Mouse (Mus musculus) adrenal gland, postnatal 10 days (tissue): ENCODE results near the gene Zfp1. TPM values are rescaled to one million over a fixed set of nuclear protein-coding genes. Genes with fewer than 3 reads are reported as not detected.

Experiments
- DNase-seq: peaks from one replicate; pipeline ENCODE4 v3.0.0; 2021; ENCODE audit warnings: mixed read lengths
- long read RNA-seq, 2 experiments: library from polyadenylated mRNA; stranded (forward); transcript quantifications; one replicate each; pipeline ENCODE4 v2.0.0; 2021
- total RNA-seq, 2 experiments: library from RNA; stranded (reverse); gene quantifications; 2 replicates each; pipeline ENCODE4 v1.2.3; 2021

The Zfp1 gene
- total RNA-seq = 10 to 100 TPM in 1 of 2 experiments, 1 to 10 TPM in 1; 9.0 to 12.1 TPM
- long read RNA-seq, experiment 1, transcript Zfp1-201 (4 exons, 1,811 nt) = major isoform, 14 of 27 reads
- long read RNA-seq, experiment 1, partial matches to known transcripts = 1 of 27 reads
- long read RNA-seq, experiment 1, other reads (novel, unspliced or antisense) = 5 of 27 reads
- long read RNA-seq, experiment 2, partial matches to known transcripts = 1 of 5 reads
- long read RNA-seq, experiment 2, other reads (novel, unspliced or antisense) = 1 of 5 reads

DNA sequence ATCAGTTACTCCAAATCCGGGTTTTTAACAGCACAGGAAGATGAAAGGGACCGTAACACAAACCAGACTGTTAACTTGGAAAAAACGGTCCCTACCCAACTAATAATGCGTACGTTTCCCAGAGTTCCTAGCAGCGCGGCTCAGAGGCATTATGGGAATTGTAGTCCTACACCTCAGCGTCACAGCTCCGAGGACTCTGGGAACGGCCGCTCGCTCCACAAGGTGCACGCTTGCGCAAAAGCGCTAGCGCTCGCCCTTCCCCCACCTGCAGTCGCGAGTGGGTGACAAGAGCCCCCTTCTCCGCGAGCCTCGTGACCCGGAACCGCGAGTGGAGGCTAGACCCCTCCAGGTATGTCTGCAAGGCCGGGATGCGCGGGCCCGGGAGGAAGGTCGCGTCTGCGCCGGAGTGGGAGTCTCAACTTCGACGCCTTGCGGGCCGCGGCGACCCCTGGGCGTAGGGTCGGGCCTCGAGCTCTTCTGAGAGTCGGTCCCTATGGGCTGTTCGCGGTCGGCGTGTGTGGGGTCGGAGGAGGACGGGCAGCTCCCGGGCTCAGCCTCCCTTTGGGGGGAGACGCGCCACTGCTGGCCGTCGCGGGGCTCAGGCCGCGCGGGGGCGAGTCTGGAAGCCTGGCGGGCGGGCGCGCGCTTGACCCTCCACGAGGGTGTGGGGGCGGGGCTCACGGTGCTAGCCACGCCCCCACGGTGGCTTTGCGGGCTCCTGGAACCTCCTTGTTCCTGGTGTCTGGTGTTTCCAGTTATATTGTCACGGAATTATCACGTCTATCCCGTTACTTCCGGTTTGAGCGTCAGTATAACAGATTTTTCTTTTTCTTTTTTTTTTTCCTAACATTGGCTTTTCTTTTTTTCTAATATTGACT, at the start of gene Zfp1:
Gene Zfp1 (plus strand): TSS at position 138 of the 878 bp plus-strand sequence.
- DNase-seq = peak; percentile 96

DNA sequence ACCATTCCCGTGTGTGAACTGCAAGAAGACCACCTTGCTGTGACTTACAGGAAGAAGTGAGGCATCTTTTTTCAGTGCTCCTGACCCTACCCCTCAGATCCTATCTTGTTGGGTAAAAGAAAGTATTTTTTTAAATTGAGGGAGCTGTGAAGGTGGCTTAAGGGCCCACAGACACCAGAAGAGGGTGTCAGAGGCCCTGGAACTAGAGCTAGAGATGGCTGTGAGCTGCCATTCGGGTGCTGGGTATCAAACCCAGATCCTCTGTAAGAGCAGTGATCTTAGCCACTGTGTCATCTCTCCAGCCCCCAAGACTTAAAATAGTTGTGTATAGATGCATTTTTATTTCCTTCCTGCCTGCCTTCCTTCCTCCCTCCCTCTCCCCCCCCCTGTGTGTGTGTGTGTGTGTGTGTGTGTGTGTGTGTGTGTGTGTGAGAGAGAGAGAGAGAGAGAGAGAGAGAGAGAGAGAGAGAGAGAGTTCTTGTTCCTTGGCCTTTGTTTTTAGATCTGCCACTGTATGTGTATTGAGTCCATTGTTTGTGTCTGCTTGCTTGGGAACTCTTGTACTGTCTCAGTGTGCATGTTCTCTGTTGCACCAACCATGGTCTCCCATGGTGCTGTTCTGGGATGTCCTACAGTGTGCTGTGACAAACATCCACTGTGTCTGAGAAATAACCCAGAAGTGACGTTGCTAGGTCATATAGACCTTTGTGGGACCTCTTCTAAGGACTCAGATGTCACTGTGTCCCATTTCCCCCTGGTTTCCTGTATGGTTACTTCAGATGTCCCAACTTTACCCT, 49.0 kb upstream of the Zfp1 start:
- no peak for DNase-seq

GRCm38 (mm10) chr8:111594951-111595350, 48.2 kb upstream of the Zfp1 start:
- no peak for DNase-seq

GRCm38 (mm10) chr8:111595712-111596484, 47.3 kb upstream of the Zfp1 start:
- peak; percentile 32 for DNase-seq

DNA sequence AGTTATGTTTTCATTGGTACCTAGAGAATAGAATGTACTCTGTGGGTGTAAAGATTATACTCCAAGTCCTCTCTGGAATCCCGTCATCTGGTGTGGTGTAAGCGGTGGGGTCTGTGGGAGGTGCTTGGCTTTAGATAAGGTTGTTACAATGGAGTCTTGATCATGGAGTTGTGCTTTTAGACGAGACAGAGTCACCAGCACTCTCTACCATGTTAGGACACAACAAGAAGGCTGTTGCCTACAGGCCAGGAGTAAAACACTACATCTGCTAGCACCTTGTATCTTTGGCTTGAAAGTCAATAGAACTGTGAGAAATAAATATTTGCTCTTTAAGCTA, 46.7 kb upstream of the Zfp1 start:
- DNase-seq = no peak

DNA sequence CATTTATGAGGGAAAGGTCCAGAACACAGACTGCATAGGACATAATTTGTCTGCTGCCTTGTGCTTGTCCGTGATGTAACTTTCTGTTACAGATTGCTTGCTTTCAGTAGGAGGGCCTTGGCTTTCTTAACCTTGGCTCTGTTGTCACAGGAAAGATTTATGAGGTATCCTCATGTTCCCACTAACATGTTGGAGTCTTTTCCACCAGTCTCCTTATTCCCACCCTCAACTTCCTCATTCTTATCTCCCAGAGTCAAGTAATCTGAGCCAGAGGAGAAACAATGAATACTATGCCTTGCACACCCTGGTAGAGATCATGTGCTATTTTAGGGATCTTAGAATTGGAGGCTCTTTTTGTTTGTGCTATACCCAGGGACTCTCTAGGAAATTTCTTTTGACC, 45.9 kb upstream of the Zfp1 start:
- peak; percentile 28 for DNase-seq

DNA sequence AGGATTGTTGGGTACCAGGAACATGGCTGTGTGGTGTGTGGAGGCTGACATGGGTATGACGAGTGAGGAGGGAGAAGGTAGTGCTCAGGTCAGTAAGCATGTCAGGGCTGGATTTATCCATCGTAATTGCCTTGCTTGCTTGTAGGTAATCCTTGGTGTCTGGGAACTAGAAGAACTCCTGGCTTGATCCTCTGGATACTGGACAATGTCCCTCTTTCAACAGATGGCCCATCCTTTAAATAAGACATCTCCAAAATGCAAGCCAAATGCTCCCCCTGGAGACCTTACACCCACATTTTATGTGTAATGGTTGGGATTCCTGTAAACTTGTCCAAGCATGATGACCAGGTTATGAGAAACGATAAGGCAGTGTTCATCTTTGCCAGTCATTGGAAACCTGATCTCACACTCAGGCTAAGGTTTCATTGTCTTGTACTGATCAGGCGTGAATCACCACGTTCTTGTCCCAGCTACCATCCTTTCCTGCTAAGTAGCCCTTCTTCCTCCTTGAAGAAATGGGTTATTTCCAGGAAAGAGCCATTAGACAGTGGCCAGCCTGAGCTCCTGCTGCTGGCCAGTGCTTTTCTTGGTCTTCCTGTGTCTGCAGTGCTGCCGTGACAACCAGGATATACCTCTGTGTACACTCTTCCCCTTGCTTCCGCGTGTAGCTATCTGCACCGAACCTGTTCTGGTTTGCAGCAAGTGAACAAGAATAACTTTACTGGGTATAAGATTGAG, 43.3 kb upstream of the Zfp1 start:
- no peak for DNase-seq

DNA sequence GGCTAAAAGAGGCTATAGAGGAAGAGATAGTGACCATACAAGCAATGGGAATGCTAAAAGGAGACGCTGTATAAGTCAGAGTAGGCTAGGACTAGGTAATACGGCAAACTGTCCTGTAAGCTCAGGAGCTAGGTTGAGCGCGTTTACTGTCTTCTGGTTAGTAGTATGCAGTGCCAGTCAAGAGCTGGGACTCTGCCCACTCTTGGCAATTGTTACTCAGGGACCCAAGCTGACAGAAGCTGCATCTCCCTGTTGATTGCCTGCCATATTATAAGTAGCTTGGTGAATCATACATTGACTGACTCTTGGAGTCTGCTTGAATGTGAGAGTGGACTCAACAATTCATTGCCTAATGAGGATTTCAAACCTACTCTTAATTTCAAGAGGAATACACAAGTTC, 41.2 kb upstream of the Zfp1 start:
- no peak for DNase-seq

DNA sequence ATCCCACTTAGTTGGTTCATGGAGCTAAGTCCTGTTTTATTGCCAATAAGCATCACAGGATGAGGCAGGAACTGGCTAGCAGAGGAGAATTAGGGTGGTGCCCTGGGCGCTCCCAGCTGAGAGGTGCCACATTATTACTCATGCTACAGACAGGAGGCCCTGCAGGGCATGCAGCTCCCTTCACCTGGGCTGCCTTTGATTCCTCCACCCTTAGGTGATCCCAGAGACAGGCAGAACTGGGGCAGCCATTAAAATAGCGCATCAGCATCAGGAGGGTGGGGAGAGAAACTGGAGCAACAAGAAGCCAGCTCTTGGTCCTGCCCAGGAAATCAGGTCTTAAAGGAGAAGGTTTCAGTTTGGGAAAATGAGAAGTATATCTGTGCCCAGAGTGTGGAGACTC, 38.2 kb upstream of the Zfp1 start:
- no peak for DNase-seq

DNA sequence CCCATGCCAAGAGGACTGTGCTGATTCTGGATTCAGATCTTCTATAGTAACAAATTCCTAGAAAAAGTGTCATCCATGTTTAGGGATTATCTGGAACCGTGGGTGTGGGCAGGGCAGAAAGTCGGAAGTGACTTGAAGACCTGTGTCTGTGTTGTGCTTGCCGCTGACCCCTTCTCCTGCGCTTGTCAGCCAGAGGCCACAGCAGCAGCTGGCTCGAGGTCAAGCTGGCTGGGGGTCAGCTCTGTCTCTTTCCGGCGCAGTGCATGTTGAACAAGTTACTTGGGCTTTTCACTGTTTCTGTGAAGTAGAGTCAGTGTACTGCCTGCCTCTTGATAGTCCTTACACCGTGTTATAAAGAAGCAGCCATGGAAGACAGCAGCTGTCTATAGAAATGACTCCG, 36.2 kb upstream of the Zfp1 start:
- no peak for DNase-seq

- no peak for DNase-seq
Observed at GRCm38 (mm10) chr8:111607414-111607813, 35.8 kb upstream of the Zfp1 start.

DNA sequence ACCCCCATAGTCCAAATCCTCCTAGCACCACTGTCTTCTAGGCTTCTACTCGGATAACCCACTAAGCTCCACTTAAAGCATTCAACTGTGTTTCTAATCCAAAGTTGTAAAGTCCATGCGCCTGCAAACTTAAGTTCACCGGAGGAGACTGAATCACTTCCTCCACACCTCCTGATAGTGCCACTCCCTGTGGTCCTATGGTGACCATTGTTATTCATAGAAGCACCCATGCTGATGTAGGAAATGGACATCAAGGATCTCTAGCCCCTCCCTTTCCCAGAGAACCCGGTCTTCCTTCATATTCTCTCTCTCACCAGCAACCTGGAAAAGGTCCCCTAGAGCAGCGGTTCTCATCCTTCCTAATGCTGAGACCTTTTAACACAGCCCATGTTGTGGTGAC, 30.0 kb upstream of the Zfp1 start:
- no peak for DNase-seq

- no peak for DNase-seq
Observed at GRCm38 (mm10) chr8:111614786-111615701, 28.2 kb upstream of the Zfp1 start.

- no peak for DNase-seq
Observed at GRCm38 (mm10) chr8:111617812-111618211, 25.4 kb upstream of the Zfp1 start.

- no peak for DNase-seq
Observed at GRCm38 (mm10) chr8:111618273-111618672, 24.9 kb upstream of the Zfp1 start.

GRCm38 (mm10) chr8:111619936-111620335, 23.3 kb upstream of the Zfp1 start:
- peak; percentile 68 for DNase-seq

- no peak for DNase-seq
Observed at GRCm38 (mm10) chr8:111622104-111622503, 21.1 kb upstream of the Zfp1 start.

DNA sequence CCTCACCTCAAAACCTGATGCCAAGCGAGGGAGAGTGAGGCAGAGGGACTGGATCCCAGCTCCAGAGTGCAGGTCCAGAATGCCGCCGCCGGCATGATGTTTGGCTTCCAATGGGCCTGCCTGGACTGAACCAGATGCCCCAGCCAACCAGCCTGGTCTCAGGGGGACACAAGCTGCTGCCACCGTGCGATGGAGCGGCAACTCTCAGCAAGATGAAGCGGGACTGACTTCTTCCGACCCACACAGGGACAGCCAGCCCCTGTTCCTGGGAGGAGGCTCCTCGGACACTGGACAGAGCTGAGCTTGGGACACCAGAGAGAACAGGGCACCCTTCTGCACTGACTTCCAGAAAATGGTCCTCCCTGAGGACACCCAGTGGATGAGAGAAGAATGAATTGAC, 20.6 kb upstream of the Zfp1 start:
- peak; percentile 57 for DNase-seq

DNA sequence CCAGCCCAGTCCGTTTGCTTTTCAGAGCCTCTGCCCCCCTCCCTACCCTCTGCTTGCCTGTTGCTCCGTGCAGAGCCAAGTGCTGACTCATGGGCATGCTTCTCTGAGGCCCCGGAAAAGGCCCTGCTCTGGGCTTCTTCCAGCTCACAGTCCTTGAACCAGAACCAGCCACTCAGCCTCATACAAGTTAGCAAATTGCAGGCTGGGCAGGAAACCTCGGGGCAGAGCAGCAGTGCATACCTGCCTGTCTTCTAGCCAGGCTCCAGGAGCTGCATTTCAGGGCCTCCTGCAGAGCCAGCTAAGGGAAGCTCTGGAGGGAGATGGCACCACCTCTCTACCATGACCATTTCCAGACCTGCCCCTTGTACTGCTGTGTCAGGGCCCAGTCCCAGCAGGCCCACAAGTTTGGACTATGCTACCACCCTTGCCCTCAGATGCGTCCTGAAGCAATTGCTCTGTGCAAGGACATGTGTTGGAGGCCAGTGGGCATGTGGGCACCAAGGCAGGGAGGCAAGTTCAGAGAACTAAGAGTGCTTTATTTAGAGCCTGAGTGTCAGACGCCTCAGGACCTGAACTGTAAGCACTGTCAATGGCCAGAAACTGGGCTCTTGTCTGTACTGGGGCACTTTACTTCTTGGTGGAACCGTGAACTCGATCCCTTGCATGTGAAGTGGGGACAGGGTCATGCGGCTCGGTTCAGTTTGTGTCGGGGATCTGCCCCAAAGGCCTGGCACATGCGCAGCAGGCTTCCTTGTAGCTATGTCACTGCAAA, 18.9 kb upstream of the Zfp1 start:
- DNase-seq = peak; percentile 88

- DNase-seq = no peak
Observed at GRCm38 (mm10) chr8:111624853-111625221, 18.4 kb upstream of the Zfp1 start.
